ENCODE assay signal across 30 mouse cellular contexts in the genomic region with DNA sequence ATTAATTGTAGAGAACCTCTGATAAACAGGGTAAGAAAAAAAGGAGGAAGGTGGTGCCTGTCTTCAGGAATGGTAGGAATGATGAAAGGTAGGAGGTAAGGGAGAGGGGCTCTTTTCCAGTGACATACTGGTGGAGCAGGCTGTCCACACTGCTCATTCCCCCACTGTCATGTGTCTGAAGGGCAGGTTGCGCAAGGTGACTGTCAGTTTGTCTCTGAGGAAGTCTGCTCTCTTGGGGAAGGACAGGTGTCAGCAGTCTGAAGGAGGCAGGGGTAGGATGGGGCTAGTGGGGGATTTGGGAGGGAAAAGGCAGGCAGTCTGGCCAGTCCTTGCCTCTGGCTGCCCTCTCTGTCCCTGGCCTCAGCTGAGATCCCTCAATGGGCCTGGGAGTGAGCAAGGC. TPM values are rescaled to one million over a fixed set of nuclear protein-coding genes. Genes with fewer than 3 reads are reported as not detected.
DNase-seq lines count a peak whose midpoint lies in the region; ATAC-seq and TF ChIP-seq lines count a peak whose summit lies in the region.
"Had no signal": no experiment of that assay in that cellular context is flagged by ENCODE, and none has a peak within 500 bp of the region (broad histone marks: within the 10 kb centered on the region; RNA-seq: fewer than 3 reads in every experiment).

No protein-coding gene starts in this region.

- no peak for TF ChIP-seq EP300 in lung, postnatal 0 days (IDR thresholded peaks at IDR 0.05)
- TF ChIP-seq EP300 in liver, postnatal 0 days (IDR thresholded peaks at IDR 0.05; ENCODE audit: low read depth): no peak

- TF ChIP-seq CTCF in lung, postnatal 0 days (IDR thresholded peaks at IDR 0.05): no peak
- TF ChIP-seq CTCF in liver, postnatal 0 days (IDR thresholded peaks at IDR 0.05; ENCODE audit: low read depth): no peak

- no peaks in the 10 kb centered on the region for H3K4me1 ChIP-seq in heart, embryonic 11.5 days (ENCODE audit: control insufficient read depth, insufficient read depth, low read length)
- no peaks in the 10 kb centered on the region for H3K4me1 ChIP-seq in lung, postnatal 0 days (ENCODE audit: insufficient read depth, low read depth, low read length)
- peaks cover 4% of the 10 kb centered on the region; the same call in 1 of the 2 replicates for H3K4me1 ChIP-seq in liver, postnatal 0 days (ENCODE audit: insufficient read depth)
- H3K4me1 ChIP-seq: hindbrain, embryonic 13.5 days; neural tube, embryonic 12.5 days had no signal

- no peak overlapping the region for H3K9ac ChIP-seq in heart, embryonic 11.5 days (ENCODE audit: low read depth, low read length)
- H3K9ac ChIP-seq in lung, postnatal 0 days (replicated peaks; ENCODE audit: low read depth): no peak overlapping the region
- H3K9ac ChIP-seq in liver, postnatal 0 days (replicated peaks): no peak overlapping the region
- H3K9ac ChIP-seq: forebrain, postnatal 0 days; hindbrain, embryonic 13.5 days; neural tube, embryonic 12.5 days had no signal

- no peaks in the 10 kb centered on the region for H3K27me3 ChIP-seq in heart, embryonic 11.5 days (ENCODE audit: control insufficient read depth, insufficient read depth, low read length)
- no peaks in the 10 kb centered on the region for H3K27me3 ChIP-seq in lung, postnatal 0 days (replicated peaks; ENCODE audit: insufficient read depth, low read length)
- H3K27me3 ChIP-seq in liver, postnatal 0 days (ENCODE audit: insufficient read depth, low read length): no peaks in the 10 kb centered on the region
- H3K27me3 ChIP-seq: CH12.LX; hindbrain, embryonic 13.5 days; neural tube, embryonic 12.5 days; Patski had no signal

- H3K27ac ChIP-seq in heart, embryonic 11.5 days (ENCODE audit: low read depth, low read length): no peak overlapping the region
- no peak overlapping the region for H3K27ac ChIP-seq in lung, postnatal 0 days (ENCODE audit: low read length)
- no peak overlapping the region for H3K27ac ChIP-seq in liver, postnatal 0 days (ENCODE audit: low read depth)
- H3K27ac ChIP-seq: gastrocnemius, adult 2 months; hindbrain, embryonic 13.5 days; layer of hippocampus, adult 2 months; neural tube, embryonic 12.5 days had no signal

- no peak overlapping the region for H3K4me3 ChIP-seq in heart, embryonic 11.5 days (ENCODE audit: low read depth, low read length)
- H3K4me3 ChIP-seq in lung, postnatal 0 days (ENCODE audit: low read depth, low read length): no peak overlapping the region
- H3K4me3 ChIP-seq in liver, postnatal 0 days (ENCODE audit: low read depth, low read length): no peak overlapping the region
- H3K4me3 ChIP-seq: gastrocnemius, adult 2 months; hindbrain, embryonic 13.5 days; layer of hippocampus, adult 2 months; neural tube, embryonic 12.5 days had no signal

- DNase-seq in heart, postnatal 10 days: no peak
- peak; percentile 23 for DNase-seq in lung, postnatal 0 days (ENCODE audit: low spot score)
- DNase-seq in lung, adult 18-20 months: no peak
- DNase-seq in liver, postnatal 0 days: no peak
- peak; percentile 77 for DNase-seq in yolk sac, embryonic 10.5 days (ENCODE audit: low spot score)
- DNase-seq in gastrocnemius, postnatal 4 days (ENCODE audit: low spot score in 2 of 2): no peak
- DNase-seq: adrenal gland, postnatal 36 days; cerebellum, adult 11 months; cerebellum, adult 9-11 months; forebrain, postnatal 0 days; gastrocnemius, adult 2 months; heart, adult 11 months; heart, postnatal 36 days; kidney, adult 8-10 months; kidney, postnatal 10 days; layer of hippocampus, postnatal 36 days; lung, postnatal 14 days; midbrain, embryonic 14.5 days; right cerebral cortex, adult 18-20 months; right cerebral cortex, postnatal 4 days; thymus, postnatal 25 days had no signal

- ATAC-seq in heart, embryonic 11.5 days (replicated peaks; ENCODE audit: insufficient number of reproducible peaks, low FRiP score, low TSS enrichment): peak; percentile 27; the same call in 1 of the 2 replicates
- ATAC-seq in lung, postnatal 0 days: no peak
- ATAC-seq in liver, postnatal 0 days: peak; percentile 38; the same call in 1 of the 2 replicates
- no peak for ATAC-seq in frontal cortex, adult (ENCODE audit: low TSS enrichment)
- ATAC-seq: forebrain, postnatal 0 days; inflammation-experienced regulatory T-cells, adult 6 months; Patski had no signal

- 100% methylated on average over 1 of the region's 1 CpGs for WGBS in heart, embryonic 11.5 days (ENCODE audit: insufficient replicate concordance)
- 100% methylated on average over 1 of the region's 1 CpGs for WGBS in lung, postnatal 0 days
- WGBS in liver, postnatal 0 days (ENCODE audit: insufficient replicate concordance): 84% methylated on average over 1 of the region's 1 CpGs

- no peak overlapping the region for H3K4me2 ChIP-seq in heart, embryonic 11.5 days
- no peak overlapping the region for H3K4me2 ChIP-seq in lung, postnatal 0 days (replicated peaks; ENCODE audit: low read depth, low read length)
- H3K4me2 ChIP-seq in liver, postnatal 0 days (ENCODE audit: low read depth, low read length): no peak overlapping the region
- H3K4me2 ChIP-seq: hindbrain, embryonic 13.5 days; neural tube, embryonic 12.5 days had no signal

- no peaks in the 10 kb centered on the region for H3K9me3 ChIP-seq in heart, embryonic 11.5 days (replicated peaks; ENCODE audit: control insufficient read depth, low read length)
- H3K9me3 ChIP-seq in lung, postnatal 0 days (ENCODE audit: low read length): no peaks in the 10 kb centered on the region
- H3K9me3 ChIP-seq in liver, postnatal 0 days (ENCODE audit: low read length): no peaks in the 10 kb centered on the region
- H3K9me3 ChIP-seq: G1E; hindbrain, embryonic 13.5 days; neural tube, embryonic 12.5 days had no signal

- intact Hi-C loops in heart, postnatal 10 days (cut with DNase I): no loop called here

- H3K36me3 ChIP-seq in heart, embryonic 11.5 days (ENCODE audit: control insufficient read depth, insufficient read depth, low read length): peaks cover 50% of the 10 kb centered on the region
- peaks cover 53% of the 10 kb centered on the region for H3K36me3 ChIP-seq in lung, postnatal 0 days (ENCODE audit: insufficient read depth, low read length)
- H3K36me3 ChIP-seq in liver, postnatal 0 days (replicated peaks; ENCODE audit: insufficient read depth, low read length): peaks cover 85% of the 10 kb centered on the region

RNA-seq across cellular contexts. Expression of a gene that starts 8.3 kb away (rescaled TPM):
- polyA plus RNA-seq in heart, embryonic 11.5 days (2014; fragmentation: Nextera tagmentation; extraction: Ambion mirVana): 70.2 and 81.4 TPM in 2 replicates
- 10 to 100 TPM; 41.7 to 51.2 TPM for total RNA-seq in heart, postnatal 10 days (2021)
- polyA plus RNA-seq in lung, postnatal 0 days (2015; fragmentation: Nextera tagmentation; extraction: Ambion mirVana): 49.1 and 55.0 TPM in 2 replicates
- polyA plus RNA-seq in liver, postnatal 0 days (2015; fragmentation: Nextera tagmentation; extraction: Ambion mirVana): 16.9 and 21.1 TPM in 2 replicates
- total RNA-seq in gastrocnemius, postnatal 4 days (2021): 10 to 100 TPM; 41.2 to 55.6 TPM

RNA-seq across cellular contexts. Expression of a gene that starts 8.5 kb away (rescaled TPM):
- polyA plus RNA-seq in heart, embryonic 11.5 days (2014; fragmentation: Nextera tagmentation; extraction: Ambion mirVana): 46.4 and 54.3 TPM in 2 replicates
- 10 to 100 TPM; 20.7 to 22.6 TPM for total RNA-seq in heart, postnatal 10 days (2021)
- polyA plus RNA-seq in lung, postnatal 0 days (2015; fragmentation: Nextera tagmentation; extraction: Ambion mirVana): 29.9 and 30.2 TPM in 2 replicates
- 18.0 and 18.6 TPM in 2 replicates for polyA plus RNA-seq in liver, postnatal 0 days (2015; fragmentation: Nextera tagmentation; extraction: Ambion mirVana)
- total RNA-seq in gastrocnemius, postnatal 4 days (2021): 10 to 100 TPM; 23.7 to 25.1 TPM

RNA-seq across cellular contexts. Expression of a gene that starts 21.0 kb away (rescaled TPM):
- 10.9 and 11.6 TPM in 2 replicates for polyA plus RNA-seq in heart, embryonic 11.5 days (2014; fragmentation: Nextera tagmentation; extraction: Ambion mirVana)
- total RNA-seq in heart, postnatal 10 days (2021): 10 to 100 TPM; 12.7 to 15.8 TPM
- 48.3 and 55.7 TPM in 2 replicates for polyA plus RNA-seq in lung, postnatal 0 days (2015; fragmentation: Nextera tagmentation; extraction: Ambion mirVana)
- 13.5 and 21.1 TPM in 2 replicates for polyA plus RNA-seq in liver, postnatal 0 days (2015; fragmentation: Nextera tagmentation; extraction: Ambion mirVana)
- 1 to 10 TPM; 8.5 to 9.9 TPM for total RNA-seq in gastrocnemius, postnatal 4 days (2021)

RNA-seq across cellular contexts. Expression of a gene that starts 28.6 kb away (rescaled TPM):
- 44.6 and 47.8 TPM in 2 replicates for polyA plus RNA-seq in heart, embryonic 11.5 days (2014; fragmentation: Nextera tagmentation; extraction: Ambion mirVana)
- total RNA-seq in heart, postnatal 10 days (2021): 10 to 100 TPM; 36.0 to 42.3 TPM
- 22.4 and 26.7 TPM in 2 replicates for polyA plus RNA-seq in lung, postnatal 0 days (2015; fragmentation: Nextera tagmentation; extraction: Ambion mirVana)
- 2.8 and 3.9 TPM in 2 replicates for polyA plus RNA-seq in liver, postnatal 0 days (2015; fragmentation: Nextera tagmentation; extraction: Ambion mirVana)
- 10 to 100 TPM; 41.9 to 42.8 TPM for total RNA-seq in gastrocnemius, postnatal 4 days (2021)

RNA-seq across cellular contexts. Expression of a gene that starts 36.2 kb away (rescaled TPM):
- polyA plus RNA-seq in heart, embryonic 11.5 days (2014; fragmentation: Nextera tagmentation; extraction: Ambion mirVana): 5.8 and 6.4 TPM in 2 replicates
- 1 to 10 TPM; 7.6 to 8.7 TPM for total RNA-seq in heart, postnatal 10 days (2021)
- polyA plus RNA-seq in lung, postnatal 0 days (2015; fragmentation: Nextera tagmentation; extraction: Ambion mirVana): 81.0 and 83.1 TPM in 2 replicates
- 75.4 and 81.4 TPM in 2 replicates for polyA plus RNA-seq in liver, postnatal 0 days (2015; fragmentation: Nextera tagmentation; extraction: Ambion mirVana)
- total RNA-seq in gastrocnemius, postnatal 4 days (2021): 10 to 100 TPM; 16.1 to 16.2 TPM

Comparison
In these comparisons a context has a peak if more than half of its experiments do, and no peak if none do; other contexts are left out.
1. DNase-seq: peak in lung, postnatal 0 days (single experiment) and yolk sac, embryonic 10.5 days (single experiment); none in heart, postnatal 10 days (0 of 2), lung, adult 18-20 months (0 of 2), liver, postnatal 0 days (single experiment) and gastrocnemius, postnatal 4 days (0 of 2).
2. ATAC-seq: peak in heart, embryonic 11.5 days (single experiment) and liver, postnatal 0 days (single experiment); none in lung, postnatal 0 days (single experiment) and frontal cortex, adult (single experiment).